Mouse (Mus musculus) mouse trophoblast stem cell (cell line): Measurements from ENCODE around the gene Cmtm8.

ENCODE experiments used
- in situ Hi-C, 2 experiments: fragments of 300-500 bp; cut with MseI, MboI; formaldehyde crosslinking; loops; 2 replicates in 1 of 2; 3 replicates in 1 of 2; pipeline ENCODE4 v1.15.1; 2025

Gene Cmtm8

DNA sequence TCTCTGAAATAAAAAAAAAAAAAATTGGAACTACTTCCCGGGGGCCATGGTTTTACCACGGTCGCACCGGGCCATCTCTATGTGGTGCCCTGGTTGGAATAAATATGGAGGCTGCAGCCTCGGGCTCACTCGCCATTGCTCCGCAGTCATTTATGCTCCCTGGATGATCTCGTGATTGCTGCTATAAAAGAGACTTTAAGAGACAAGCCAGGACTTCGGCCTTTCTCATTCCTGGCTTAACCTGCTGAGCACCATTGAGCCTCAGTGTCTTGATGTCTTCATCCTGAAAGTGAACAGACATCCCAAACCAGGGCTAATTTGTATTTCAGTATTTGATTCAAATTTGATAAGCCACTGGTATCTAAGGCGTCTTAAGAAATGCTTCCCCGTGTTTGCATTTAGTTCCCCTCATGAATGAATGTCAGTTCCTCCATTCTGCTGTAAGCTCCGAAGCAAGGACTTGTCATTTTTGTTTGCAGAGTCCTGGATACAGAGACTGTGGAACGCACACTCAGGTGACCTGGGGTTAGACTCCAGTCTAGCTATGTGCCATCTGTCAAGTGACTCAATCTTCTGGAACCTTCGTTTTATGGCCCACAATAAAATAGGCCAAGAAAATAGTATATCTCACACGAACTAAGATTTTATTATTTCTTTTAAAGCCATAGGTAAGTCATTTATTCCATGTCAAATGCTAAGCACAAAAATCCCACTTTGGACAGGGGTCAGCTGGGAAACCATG is 22.2 kb downstream of the Cmtm8 start:
- in situ Hi-C loops, result no loop called here

- in situ Hi-C loops, result no loop called here
Observed at GRCm38 (mm10) chr9:114818918-114819317, 25.0 kb downstream of the Cmtm8 start.

DNA sequence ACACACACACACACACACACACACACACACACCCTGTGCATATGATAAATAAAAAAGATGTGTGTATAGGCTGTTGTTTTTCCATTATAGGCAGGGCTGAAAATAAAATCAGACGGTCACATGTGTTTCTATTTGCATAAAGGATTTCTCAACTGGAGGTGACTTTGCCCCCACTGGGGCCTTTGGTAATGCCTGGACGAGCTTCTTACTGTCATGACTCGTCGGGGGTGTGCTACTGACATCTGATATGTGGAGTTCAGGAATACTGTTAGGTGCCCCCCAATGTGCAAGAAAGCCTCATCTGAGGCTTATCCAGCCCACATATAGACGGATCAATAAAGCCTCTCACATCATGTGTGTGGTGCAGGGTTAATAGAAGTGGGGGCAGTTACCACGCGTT is 26.9 kb downstream of the Cmtm8 start:
- in situ Hi-C loops, result no loop called here

DNA sequence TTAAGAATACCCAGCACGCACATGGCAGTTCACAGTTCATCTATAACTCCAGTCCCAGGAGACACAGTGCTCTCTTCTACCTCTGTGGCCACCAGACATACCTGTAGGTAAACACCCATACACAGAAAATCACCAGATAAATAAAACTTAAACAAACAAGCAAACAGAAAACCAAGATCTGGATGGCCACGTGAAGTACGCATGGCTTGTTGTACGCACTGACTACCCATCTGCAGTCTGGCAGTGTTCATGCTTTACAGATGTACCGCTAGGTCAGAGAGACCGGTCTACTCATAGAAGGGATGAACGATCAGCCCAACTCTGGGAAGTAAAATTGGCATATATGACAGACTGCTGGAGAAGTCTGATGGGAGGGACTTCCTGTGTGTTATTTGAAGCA is 27.8 kb downstream of the Cmtm8 start:
- in situ Hi-C loops, result no loop called here

GRCm38 (mm10) chr9:114815315-114815714 is 28.6 kb downstream of the Cmtm8 start:
- in situ Hi-C loops, result no loop called here

DNA sequence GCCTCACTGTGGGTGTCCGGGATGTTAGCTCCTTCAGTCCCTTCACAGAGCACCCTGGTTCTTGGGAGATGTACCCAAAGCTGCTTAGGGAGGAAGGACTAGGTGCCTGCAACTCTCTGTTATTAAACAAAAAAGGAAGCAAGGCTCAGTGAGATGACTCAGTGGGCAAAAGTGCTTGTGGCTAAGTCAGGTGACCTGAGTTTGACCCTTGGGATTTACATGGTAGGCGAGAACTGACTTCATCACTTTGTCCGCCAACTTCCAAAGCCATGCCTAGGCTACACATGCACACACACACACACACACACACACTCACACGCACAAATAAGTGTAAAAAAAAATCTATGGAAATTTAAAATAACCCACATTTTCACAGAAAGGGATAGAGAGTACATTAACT is 32.0 kb downstream of the Cmtm8 start:
- in situ Hi-C loops, result no loop called here

GRCm38 (mm10) chr9:114810837-114811236 is 33.1 kb downstream of the Cmtm8 start:
- in situ Hi-C loops, result no loop called here

GRCm38 (mm10) chr9:114808671-114809070 is 35.3 kb downstream of the Cmtm8 start:
- in situ Hi-C loops, result no loop called here

DNA sequence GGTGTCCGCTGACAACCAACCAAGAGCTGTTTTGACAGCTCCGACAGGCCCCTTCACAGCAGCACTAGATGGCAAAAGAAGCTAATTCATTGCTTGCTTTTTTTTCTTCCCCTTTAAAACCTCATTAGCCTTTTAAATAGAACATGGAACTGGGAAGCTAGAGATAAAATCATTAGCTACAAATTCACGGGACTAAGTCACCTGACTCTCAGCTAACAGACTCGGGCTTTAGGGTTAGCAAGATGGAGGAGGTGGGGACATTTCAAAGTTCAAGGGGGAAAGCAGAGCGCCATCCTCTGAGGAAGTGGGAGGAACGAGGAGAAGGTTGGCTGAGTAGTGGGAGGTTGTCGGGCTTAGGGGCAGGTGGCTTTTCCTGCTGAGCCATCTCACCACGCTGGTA is 36.7 kb downstream of the Cmtm8 start:
- in situ Hi-C loops, result no loop called here

GRCm38 (mm10) chr9:114805151-114805671 is 38.7 kb downstream of the Cmtm8 start:
- in situ Hi-C loops, result no loop called here

DNA sequence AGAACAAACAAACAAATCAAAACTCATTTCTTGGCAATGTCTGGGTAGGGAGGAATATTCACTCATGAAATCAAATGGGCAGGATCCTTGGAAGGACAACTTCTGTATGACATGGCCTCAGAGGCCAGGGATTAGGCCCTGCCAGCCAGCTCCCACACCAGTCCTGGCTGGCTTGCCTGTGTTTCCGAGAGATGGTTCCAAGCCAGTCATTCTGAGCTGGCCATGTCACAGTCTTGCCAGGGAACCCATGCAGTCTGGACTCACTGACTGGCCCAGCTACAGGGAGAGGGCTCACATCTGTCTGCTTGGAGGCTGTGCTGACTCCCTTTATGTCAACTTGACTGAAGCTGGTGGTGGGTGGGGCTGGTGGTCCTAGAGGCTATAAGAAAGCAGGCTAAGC is 41.8 kb downstream of the Cmtm8 start:
- in situ Hi-C loops, result loop anchor here in 1 of 2 experiments (5.0 kb wide), 1 partner anchor 90 kb away; no protein-coding TSS in a partner anchor

DNA sequence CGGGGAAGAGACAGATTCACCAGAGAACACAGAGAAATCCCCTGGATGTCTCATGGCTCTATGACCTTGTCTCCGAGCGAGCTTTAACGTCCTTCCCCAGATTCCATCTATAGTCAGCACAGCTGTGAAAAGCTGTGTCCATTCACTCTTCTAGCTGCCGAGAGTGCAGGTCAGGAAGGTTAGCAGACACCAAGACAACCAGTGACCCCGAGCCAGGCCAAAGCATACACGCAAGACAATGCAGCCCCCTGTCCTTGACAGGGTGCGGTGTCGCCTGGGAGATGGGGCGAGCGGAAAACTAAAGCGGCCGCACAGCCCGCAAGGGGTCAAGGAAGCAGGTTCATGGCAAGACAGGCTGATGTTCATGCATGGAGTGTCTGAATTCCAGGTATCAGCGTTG is 42.7 kb downstream of the Cmtm8 start:
- in situ Hi-C loops, result loop anchor here in 1 of 2 experiments (5.0 kb wide), 1 partner anchor 91 kb away; no protein-coding TSS in a partner anchor

- in situ Hi-C loops, result loop anchor here in 1 of 2 experiments (5.0 kb wide), 1 partner anchor 93 kb away; no protein-coding TSS in a partner anchor
Observed at GRCm38 (mm10) chr9:114799498-114800107, 44.4 kb downstream of the Cmtm8 start.

DNA sequence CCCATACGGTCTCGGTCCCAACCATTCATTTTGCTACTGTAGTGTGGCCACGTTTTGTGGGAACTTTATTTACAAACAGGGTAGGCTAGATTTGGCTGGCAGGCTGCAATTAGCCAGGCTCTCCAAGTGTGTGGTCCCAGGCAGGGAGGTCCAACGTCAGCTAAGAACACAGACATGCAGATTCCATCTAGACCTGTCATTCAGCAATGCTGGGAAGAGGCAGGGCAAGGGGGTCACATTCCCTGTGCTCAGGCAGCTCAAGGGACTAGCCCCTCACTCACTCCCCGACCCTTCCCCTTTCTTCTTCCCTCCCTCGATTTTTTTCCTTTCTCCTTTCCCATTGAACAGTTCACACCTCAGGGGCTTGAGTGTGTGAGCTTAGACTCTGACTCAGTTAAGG is 45.1 kb downstream of the Cmtm8 start:
- in situ Hi-C loops, result no loop called here

DNA sequence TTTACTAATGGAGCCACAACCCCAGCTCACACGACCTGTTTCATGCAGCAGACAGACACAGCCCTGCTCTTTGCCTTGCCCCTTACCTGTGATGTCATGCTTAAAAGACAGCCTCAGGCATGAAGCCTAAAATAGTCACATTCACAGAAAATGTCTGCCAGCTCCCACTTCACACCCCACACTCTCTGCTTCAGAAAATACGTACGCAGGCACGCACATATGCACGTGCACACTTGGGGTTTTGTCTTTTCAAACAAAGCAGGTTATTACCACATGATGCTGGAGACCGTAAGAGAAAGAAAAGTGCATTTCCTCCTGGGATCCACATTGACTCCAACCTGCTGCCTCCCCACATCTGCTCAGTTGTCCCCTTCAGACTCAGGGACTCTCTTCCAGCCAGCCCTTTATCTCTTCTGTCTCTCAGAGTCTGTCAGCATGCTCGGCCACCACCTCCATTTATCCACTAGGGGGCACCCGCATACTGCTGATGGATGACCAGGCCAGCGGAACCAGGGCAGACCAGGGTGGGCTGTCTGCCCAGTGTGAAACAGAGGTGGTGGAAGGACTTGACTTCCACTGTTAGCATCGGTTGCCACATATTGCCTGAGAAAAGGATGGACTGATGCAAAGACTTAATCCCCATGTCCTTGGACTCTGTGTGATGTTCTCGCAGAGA is 46.5 kb downstream of the Cmtm8 start:
- in situ Hi-C loops, result no loop called here

DNA sequence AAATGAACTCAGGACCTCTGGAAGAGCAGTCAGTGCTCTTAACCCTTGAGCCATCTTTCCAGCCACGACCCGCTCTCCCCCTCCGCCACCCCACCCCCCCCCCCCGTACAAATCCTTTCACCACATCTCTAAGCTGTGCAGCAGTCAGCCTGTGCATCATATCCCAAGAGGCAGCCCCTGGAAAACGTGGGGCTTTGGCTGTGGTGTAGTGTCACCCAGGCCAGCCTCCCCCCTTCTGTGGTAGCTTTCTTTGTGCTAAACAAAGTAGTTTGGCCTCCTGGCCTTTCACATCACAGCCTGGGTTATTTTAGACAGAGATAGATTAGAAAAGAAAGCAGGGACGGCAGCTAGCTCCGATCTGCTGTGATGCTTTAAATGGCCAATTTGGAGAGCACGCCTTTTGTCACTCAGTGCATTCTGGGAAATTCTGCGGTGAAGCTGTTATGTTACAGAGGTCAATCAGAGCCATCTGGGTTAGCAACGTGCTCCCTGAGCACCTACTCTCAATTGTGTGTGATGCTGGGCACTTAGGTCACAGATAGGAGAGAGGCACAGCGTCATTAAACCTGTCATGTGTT is 47.4 kb downstream of the Cmtm8 start:
- in situ Hi-C loops, result no loop called here

DNA sequence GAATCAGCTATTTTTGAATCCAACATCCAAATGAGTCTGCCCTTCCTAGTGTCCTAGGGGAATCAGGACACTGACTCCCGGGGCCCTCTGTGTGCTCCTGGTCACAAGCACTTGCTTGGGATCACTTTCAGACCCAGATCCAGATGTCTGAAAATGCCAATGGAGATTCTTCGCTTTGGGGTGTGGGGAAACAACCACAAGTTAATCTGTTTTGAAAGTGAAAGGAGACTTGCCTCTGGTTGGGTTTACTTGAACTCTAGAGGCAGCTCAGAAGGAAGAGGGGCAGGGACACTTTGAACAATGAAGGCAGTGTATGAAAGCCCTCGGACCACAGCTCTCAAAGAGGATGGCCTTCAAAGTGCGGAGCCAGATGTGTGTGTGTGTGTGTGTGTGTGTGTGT is 49.5 kb downstream of the Cmtm8 start:
- in situ Hi-C loops, result no loop called here

DNA sequence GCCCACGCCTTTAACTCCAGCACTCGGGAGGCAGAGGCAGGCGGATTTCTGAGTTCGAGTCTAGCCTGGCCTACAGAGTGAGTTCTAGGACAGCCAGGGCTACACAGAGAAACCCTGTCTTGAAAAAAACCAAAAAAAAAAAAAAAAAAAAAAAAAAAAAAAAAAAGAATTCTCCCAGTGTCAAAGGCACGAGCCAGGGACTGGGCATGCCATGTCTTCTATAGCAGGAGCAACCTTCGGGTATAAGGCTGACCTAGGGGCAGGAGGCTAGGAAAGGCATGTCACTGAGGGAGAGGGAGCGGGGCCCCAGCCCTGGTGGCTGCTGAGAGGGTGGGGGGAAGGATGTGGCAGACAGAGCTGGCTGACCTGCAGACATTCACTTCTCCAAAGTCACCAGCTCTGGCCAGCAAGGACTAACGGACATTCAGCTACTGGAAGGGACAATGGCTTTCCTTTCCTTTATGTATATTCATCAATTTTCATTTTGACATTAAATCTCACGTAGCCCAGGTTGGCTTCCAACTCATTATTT is 50.1 kb downstream of the Cmtm8 start:
- in situ Hi-C loops, result no loop called here

- in situ Hi-C loops, result no loop called here
Observed at GRCm38 (mm10) chr9:114789989-114790388, 54.0 kb downstream of the Cmtm8 start.

DNA sequence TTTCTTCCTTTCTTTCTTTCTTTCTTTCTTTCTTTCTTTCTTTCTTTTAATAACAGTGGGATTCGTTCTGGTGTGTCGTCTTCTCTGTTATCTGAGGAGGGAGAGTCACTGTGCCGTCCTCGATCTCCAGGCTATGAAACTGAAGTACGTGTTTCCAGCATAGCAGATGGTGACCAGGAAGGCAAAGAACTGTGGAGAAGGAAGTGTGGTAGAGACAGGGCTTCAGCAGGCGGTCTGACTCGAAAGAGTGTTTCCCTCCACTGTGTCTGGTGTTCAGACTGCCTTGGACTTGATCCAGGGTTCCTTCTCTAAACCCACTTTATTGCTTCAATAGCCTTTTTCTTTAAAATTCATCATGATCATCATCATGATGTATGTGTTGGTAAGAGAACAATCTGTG is 54.4 kb downstream of the Cmtm8 start:
- in situ Hi-C loops, result no loop called here

DNA sequence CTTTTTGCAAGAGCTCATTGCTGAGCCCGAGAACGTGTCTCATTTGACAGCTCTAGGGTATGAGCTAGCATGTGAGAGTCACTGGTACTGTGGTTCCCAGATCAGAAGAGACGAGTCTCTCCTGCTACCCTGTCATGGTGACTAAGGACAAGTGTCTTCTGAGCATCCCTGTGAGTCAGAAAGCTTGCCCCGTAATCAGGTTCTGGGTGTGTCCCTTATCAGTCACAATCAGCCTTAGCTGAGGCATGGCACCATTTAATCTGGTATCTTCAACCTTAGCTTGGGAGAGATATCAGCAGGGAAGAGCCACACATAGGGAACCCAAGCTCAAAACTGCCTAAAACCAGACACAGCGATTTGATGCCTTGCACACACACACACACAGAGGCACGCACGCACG is 55.3 kb downstream of the Cmtm8 start:
- in situ Hi-C loops, result no loop called here

DNA sequence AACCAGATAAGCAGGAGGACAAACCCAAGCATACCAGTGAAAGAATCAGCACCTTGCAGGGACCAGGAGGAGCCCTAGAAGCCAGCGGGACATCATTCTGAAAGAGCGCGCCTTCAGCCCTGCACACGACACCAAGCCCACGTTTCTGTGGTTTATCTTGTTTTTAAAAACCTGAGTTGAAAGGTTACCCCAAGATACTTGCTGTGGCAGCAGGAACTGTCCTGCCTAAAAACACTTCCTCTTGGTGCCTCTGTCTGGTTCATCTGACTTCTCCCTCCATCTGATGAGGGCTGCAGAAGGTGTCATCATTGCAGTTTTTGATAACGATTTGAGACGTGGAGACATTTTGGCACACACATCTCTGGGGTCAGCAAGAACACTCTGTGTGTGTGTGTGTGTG is 56.2 kb downstream of the Cmtm8 start:
- in situ Hi-C loops, result no loop called here
